Mouse (Mus musculus) CD4-positive, CD25-positive, alpha-beta regulatory T cell, adult 2 months (primary cell): Measurements from ENCODE around the gene Agps.

Experiments used
- DNase-seq: peaks from one replicate; pipeline ENCODE4 v3.0.0-alpha.2; 2012; ENCODE audit warnings: low read depth, low spot score

The Agps gene

DNA sequence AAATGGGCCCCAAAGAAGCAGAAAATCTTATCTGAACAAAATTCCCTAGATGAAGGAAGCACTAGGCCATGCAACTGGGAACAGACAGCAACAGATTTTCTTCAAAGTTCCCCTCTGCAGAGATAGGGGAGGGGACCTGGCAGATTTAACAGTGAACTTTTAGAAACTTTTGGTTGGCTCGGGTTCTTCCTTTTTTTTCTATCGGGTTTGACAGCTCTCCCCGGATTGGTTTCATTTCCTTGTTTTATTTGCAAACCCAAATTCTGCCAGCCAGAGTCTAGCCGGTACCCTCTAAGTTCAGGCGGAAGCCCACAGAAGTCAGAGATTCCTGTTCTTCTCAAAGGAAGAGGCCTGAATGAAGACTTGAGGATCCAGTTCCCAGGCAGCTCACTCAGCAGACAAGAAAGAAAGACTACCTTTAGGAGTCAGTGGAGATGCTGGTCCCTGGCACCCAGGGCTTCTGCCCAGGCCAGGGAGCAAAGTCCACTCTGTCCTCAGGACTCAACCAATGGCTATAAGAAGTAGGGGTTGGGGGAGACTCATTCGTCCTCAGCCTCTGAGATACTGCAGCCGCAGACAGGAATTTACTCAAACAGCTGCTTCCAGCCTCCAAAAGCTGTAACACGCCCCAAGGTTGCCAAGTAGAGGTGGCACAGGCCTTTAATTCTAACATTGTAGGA, 2.9 kb upstream of the Agps start:
- no peak for DNase-seq

- no peak for DNase-seq
Measured at GRCm38 (mm10) chr2:75830233-75830632, 1.7 kb upstream of the Agps start.

DNA sequence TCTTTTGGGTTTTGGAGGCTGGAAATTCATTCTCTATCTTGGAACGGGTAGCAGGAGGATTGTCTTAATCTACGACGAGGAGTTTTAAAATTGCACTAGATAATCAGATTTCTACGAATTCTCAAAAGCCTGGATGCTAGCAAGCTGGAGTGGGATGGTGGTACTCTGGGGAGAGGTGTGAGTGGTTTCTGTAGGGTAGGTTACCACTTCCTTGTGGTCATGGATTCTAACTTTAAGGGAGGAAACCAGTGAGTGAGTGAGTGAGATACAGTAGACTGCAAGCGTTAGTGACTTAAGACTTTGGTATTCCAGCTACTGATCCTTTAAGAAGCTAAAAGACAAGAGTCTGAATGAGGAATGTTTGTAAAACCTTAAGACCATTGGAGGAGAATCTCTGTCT, 804 bp downstream of the Agps start:
- peak; percentile 33 for DNase-seq

GRCm38 (mm10) chr2:75834492-75834891, 2.5 kb downstream of the Agps start:
- no peak for DNase-seq

- no peak for DNase-seq
Measured at GRCm38 (mm10) chr2:75842302-75842701, 10.3 kb downstream of the Agps start.

GRCm38 (mm10) chr2:75847708-75848107, 15.7 kb downstream of the Agps start:
- peak; percentile 58 for DNase-seq

GRCm38 (mm10) chr2:75852483-75852882, 20.5 kb downstream of the Agps start:
- DNase-seq = no peak

DNA sequence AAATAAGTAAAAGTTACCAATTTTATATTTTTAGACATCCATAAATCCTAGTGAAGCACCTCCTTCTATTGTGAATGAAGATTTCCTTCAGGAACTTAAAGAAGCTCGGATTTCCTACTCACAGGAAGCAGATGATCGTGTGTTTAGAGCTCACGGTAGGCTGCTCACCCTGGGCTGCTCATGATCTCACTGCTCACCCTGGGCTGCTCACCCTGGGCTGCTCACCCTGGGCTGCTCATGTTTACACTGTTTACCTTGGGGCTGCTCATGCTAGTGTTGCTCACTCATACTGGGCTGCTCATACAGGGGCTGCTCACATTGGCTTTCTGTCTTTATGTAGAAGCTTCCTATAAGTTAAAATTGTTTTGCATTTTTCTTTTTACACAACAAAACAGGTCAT, 22.2 kb downstream of the Agps start:
- no peak for DNase-seq

- DNase-seq = no peak
Measured at GRCm38 (mm10) chr2:75861115-75861514, 29.1 kb downstream of the Agps start.

GRCm38 (mm10) chr2:75869604-75870003, 37.6 kb downstream of the Agps start:
- DNase-seq = no peak

- DNase-seq = no peak
Measured at GRCm38 (mm10) chr2:75874008-75874559, 42.1 kb downstream of the Agps start.

DNA sequence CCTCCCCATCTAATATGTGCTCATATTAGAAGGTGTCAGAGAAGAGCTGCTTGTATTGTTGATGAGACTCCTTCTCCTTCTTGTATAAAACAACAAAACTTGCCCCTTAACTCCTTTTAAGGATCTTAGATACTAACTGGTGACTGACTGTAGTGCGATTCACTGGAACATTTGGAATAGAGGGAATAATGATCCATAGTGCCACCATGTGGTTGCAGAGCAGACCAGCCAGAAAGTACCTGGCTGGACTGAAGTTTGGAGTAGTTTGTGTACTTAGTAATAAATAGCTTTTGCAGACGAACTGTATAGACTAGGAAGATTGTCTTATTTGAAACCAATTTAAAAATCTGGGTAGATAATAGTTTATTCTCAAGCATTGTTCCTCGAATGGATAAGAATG, 47.8 kb downstream of the Agps start:
- DNase-seq = no peak

DNA sequence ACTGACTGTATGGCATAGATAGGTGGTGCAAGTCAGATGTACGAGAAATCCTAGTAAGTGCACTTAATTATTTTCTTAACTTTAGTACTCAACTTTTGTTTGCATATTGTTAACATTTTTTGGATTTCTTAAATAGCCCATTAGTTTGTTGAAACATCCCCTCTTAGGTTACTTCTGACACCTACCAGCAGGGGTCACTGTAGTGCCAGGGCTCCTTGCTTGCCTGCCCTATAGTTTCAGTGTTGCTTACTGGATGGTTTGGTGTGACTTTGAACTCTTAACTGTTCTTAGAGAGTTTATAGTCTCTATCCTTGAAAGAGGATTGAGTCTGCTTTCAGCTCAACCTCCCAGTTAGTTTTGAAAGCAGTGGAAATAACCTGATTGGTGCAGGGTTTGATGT, 51.6 kb downstream of the Agps start:
- peak; percentile 88 for DNase-seq

DNA sequence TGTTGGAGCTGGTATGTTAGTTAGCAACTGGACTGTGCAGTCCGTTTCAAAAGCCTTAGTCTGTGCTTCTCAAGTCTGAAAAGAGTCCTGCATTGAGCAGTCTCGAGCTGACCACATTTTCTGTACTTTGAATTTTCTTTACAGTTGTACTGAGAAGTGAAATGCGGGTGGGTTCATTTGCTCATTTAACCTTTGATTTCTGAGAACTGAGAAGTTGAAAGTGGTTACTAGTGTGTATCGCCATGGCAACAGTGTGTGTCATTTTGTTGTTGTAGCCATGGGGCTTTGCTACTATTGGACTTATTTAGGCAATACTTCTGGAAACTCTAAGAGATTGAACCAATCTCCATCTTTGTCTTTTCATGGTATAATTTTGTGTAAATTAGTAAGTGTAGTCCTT, 60.0 kb downstream of the Agps start:
- DNase-seq = peak; percentile 86

DNA sequence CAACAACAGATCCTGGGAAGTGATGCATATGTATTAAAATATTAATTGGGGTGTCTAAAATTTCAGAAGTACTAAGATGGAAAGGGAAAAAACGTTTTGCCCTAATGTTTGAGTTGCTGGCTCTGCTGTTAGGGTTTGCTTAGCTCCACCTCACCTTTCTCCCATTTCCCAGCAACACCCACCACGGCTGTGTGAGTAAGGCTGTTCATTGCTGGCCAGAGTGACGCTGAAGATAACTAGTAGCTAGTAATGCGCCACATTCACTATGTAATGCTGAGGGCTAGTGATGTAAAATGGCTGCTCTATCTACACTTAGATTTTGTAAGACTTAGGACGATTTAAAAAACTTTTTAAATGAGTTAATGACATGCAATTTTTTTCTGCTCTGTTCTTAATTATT, 63.7 kb downstream of the Agps start:
- DNase-seq = no peak

- no peak for DNase-seq
Measured at GRCm38 (mm10) chr2:75900281-75900680, 68.3 kb downstream of the Agps start.

GRCm38 (mm10) chr2:75901869-75902268, 69.9 kb downstream of the Agps start:
- no peak for DNase-seq

DNA sequence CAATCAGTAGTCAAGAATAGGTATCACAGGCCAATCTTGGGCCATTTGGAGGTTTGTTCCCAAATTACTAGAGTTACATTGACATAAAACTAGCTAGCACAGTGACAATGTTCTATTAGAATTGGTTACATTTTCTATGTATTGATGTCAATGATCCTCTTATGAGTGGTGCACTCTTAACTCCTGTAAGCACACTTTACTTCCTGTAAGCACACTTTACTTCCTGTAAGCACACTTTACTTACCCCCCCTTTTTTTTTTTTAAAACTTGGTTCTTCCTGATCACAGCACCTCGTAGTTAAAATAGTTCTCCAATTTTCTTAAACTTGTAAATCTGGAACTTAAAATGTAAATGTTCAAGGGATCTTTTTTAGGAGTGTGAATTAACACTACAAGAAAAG, 75.2 kb downstream of the Agps start:
- DNase-seq = peak; percentile 27

GRCm38 (mm10) chr2:75915040-75915439, 83.1 kb downstream of the Agps start:
- DNase-seq = peak; percentile 29

DNA sequence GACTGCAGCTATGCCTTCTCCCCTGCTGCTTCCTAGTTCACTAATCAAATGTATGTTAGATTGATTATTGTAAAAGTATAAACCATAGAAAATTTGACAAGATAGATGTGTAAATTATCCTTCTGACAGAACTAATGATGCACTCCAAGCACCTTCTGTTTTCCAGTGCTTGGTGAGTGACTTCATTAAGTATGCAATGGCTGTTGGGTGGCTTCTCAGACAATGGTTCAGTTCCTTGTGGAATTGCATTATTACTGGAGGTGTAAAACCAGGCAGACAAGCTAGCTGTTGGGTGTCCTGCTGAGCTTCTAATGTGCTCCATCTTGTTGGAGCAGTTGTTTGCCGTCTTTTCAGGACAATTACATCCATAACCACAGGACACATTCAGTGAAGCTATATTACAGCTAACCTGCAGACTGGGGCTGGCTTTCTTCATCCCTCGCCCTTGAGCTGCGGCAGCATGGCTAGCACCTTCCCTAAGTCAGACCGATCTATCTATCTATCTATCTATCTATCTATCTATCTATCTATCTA, 91.9 kb downstream of the Agps start:
- no peak for DNase-seq

GRCm38 (mm10) chr2:75926061-75926460, 94.1 kb downstream of the Agps start:
- DNase-seq = no peak

DNA sequence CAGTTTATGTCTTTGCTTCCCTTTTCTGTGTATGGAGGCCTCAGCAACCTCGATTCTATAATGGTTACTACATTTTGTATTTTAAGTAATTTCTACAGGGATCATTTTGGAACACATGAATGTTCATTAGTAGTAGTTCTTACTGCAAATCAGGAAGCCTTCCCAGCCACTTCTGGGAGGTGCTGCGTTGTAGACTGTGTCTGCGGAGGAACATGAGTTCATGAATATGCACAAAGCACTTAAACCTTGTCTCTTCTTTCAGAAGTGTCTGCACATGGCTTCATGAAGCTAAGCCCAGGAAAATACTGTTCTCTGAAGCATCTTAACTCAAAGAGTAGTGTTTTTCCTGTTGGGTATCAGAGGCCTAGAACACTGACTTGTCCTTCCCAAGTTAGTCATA, 96.0 kb downstream of the Agps start:
- no peak for DNase-seq

DNA sequence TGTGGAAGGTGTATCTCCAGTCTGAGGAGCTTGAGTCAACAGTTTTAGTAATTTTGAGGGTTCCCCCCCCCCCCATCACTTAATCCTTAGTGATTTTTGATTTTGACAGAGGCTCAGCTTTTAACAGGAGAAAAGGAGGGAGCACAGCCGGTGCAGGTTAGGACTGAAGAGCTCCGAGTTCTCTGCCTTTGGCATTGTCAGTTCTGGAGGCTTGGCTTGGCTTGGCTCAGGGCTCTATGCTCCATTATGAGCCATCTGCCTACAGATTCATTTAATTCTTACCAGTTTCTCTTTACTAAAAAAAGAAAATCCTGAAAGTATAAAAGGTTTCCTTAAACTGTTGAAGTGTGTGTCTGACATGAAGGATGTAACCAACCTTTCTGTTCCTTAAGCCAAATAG, 97.2 kb downstream of the Agps start:
- no peak for DNase-seq
